Mouse (Mus musculus): ENCODE results near the gene Cdh15. TPM values are rescaled to one million over a fixed set of nuclear protein-coding genes. Genes with fewer than 3 reads are reported as not detected.

Gene Cdh15
- polyA plus RNA-seq, 1 experiment from 2014 or later = 1.5 TPM

DNA sequence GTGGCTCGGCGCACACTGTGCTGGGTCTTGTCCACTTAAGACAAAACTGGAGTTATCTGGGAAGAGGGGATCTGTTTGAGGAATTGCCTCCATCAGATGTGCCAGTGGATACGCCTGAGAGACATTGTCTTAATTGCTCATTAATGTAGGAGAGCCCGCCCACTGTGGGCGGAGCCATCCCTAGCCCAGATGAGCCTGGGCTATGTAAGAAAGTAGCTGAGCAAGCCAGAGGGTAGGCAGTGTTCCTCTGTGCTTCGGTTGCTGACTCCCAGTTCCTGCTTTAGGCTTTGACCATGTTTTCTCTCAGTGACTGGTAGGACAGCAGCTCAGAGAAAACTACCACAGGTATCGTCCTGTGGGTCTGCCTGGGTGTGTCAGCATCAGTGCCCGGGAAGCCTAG lies 13.3 kb upstream of the Cdh15 start:
- Histone ChIP-seq H3K4me2 (replicated peaks) (no peak overlapping the region), H3K9me3 (ENCODE audit: control insufficient read depth, low read length) (no peaks in the 10 kb centered on the region), H3K4me3 (replicated peaks; ENCODE audit: low read length) (no peak overlapping the region), H3K9ac (no peak overlapping the region), H3K36me3 (replicated peaks; ENCODE audit: control insufficient read depth, insufficient read depth) (no peaks in the 10 kb centered on the region), H3K4me1 (replicated peaks; ENCODE audit: control insufficient read depth, insufficient read depth, low read length) (0 out of 2 replicates have a peak, but pooled peaks cover 3% of the 10 kb centered on the region), H3K27me3 (ENCODE audit: control insufficient read depth, insufficient read depth, low read length) (no peaks in the 10 kb centered on the region), H3K27ac (no peak overlapping the region)
- ATAC-seq (ENCODE audit: low FRiP score) = no peak
- no peak for DNase-seq (ENCODE audit: low spot score)
- whole genome bisulfite sequencing = 85% methylated on average over 8 of the region's 8 CpGs

- H3K36me3 ChIP-seq (replicated peaks; ENCODE audit: control insufficient read depth, insufficient read depth) = no peaks in the 10 kb centered on the region
- no peak overlapping the region for H3K4me3 ChIP-seq (replicated peaks; ENCODE audit: low read length)
- no peak for ATAC-seq (ENCODE audit: low FRiP score)
- H3K9me3 ChIP-seq (ENCODE audit: control insufficient read depth, low read length) = no peaks in the 10 kb centered on the region
- no peaks in the 10 kb centered on the region for H3K27me3 ChIP-seq (ENCODE audit: control insufficient read depth, insufficient read depth, low read length)
- H3K4me2 ChIP-seq (replicated peaks) = no peak overlapping the region
- H3K9ac ChIP-seq = no peak overlapping the region
- DNase-seq (ENCODE audit: low spot score) = peak; percentile 83
- H3K4me1 ChIP-seq (replicated peaks; ENCODE audit: control insufficient read depth, insufficient read depth, low read length) = 0 out of 2 replicates have a peak, but pooled peaks cover 3% of the 10 kb centered on the region
- H3K27ac ChIP-seq = no peak overlapping the region
- 29% methylated on average over 8 of the region's 8 CpGs for WGBS
These were observed 12.8 kb upstream of the Cdh15 start for GRCm38 (mm10) chr8:122834971-122835370.

DNA sequence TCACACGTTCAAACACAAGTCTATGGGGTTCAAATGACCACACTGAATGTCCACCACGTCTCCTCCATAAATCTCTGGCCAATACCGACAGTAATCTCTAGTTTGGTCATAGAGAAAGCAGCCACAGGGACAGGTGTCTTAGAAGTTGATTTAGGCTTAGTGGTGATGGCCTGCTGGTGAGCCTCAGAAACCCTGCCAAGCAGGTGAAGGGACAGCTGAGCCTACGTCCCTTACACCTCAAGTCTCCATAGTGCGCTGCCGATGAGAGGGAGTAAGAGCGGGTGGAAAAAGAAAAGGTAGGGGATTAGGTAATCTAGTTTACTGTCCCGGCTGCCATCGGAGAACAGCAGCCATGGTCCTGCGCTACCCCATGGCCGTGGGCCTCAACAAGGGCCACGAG lies 11.6 kb upstream of the Cdh15 start:
- ATAC-seq (ENCODE audit: low FRiP score) (no peak), DNase-seq (ENCODE audit: low spot score) (no peak)
- Histone ChIP-seq H3K9me3 (ENCODE audit: control insufficient read depth, low read length) (no peaks in the 10 kb centered on the region), H3K36me3 (replicated peaks; ENCODE audit: control insufficient read depth, insufficient read depth) (no peaks in the 10 kb centered on the region), H3K27ac (no peak overlapping the region), H3K4me1 (replicated peaks; ENCODE audit: control insufficient read depth, insufficient read depth, low read length) (no peaks in the 10 kb centered on the region), H3K27me3 (ENCODE audit: control insufficient read depth, insufficient read depth, low read length) (no peaks in the 10 kb centered on the region), H3K4me2 (replicated peaks) (no peak overlapping the region), H3K4me3 (replicated peaks; ENCODE audit: low read length) (no peak overlapping the region), H3K9ac (no peak overlapping the region)
- 89% methylated on average over 12 of the region's 12 CpGs for WGBS

DNA sequence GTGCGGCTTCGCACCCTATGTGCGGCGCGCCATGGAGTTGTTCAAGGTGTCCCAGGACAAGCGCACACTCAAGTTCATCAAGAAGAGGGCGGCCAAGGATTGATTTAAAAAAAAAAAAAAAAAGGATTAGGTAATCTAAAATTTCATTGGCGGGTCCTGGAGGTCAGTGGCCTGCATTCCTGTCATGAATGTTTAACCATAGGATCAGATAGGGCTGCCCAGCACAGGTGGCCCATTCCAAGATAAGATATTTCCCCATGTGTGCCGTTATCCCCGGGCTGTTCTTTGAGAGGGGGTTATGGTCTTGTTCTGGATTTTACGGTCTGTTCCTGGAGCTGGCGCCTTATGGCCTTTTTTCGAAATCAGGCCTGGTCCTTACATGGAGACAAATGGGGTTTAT lies 11.1 kb upstream of the Cdh15 start:
- ATAC-seq (ENCODE audit: low FRiP score) = no peak
- no peak overlapping the region for H3K4me3 ChIP-seq (replicated peaks; ENCODE audit: low read length)
- H3K9ac ChIP-seq = no peak overlapping the region
- H3K36me3 ChIP-seq (replicated peaks; ENCODE audit: control insufficient read depth, insufficient read depth) = no peaks in the 10 kb centered on the region
- 94% methylated on average over 13 of the region's 13 CpGs for WGBS
- no peak for DNase-seq (ENCODE audit: low spot score)
- no peaks in the 10 kb centered on the region for H3K9me3 ChIP-seq (ENCODE audit: control insufficient read depth, low read length)
- no peak overlapping the region for H3K4me2 ChIP-seq (replicated peaks)
- H3K27me3 ChIP-seq (ENCODE audit: control insufficient read depth, insufficient read depth, low read length) = no peaks in the 10 kb centered on the region
- no peaks in the 10 kb centered on the region for H3K4me1 ChIP-seq (replicated peaks; ENCODE audit: control insufficient read depth, insufficient read depth, low read length)
- no peak overlapping the region for H3K27ac ChIP-seq

DNA sequence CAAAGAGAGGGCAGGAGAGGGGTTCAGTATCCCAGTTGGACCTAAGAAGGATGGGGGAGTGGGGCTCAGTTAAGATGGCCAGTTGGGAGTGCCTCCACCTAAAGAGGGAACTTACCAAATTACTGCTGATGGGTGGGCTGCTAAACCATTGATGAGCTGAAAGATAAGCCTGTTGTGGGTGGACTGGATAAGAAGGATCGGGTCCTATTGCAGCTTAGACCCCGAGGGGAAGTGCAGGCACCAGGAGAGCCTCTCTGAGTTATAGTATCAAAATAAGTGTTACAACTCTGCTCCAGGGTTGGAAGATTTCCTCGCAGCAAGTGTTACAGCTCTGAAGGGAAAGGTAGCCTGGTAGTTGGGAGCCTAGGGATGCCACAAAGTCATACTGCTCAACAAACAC lies 3.6 kb upstream of the Cdh15 start:
- ATAC-seq (ENCODE audit: low FRiP score) = no peak
- Histone ChIP-seq H3K36me3 (replicated peaks; ENCODE audit: control insufficient read depth, insufficient read depth) (no peaks in the 10 kb centered on the region), H3K4me3 (replicated peaks; ENCODE audit: low read length) (no peak overlapping the region), H3K4me1 (replicated peaks; ENCODE audit: control insufficient read depth, insufficient read depth, low read length) (no peaks in the 10 kb centered on the region), H3K9me3 (ENCODE audit: control insufficient read depth, low read length) (no peaks in the 10 kb centered on the region), H3K27ac (no peak overlapping the region), H3K27me3 (ENCODE audit: control insufficient read depth, insufficient read depth, low read length) (no peaks in the 10 kb centered on the region), H3K4me2 (replicated peaks) (no peak overlapping the region), H3K9ac (no peak overlapping the region)
- DNase-seq (ENCODE audit: low spot score) = no peak
- WGBS = 82% methylated on average over 3 of the region's 3 CpGs

GRCm38 (mm10) chr8:122845662-122846061 lies 2.1 kb upstream of the Cdh15 start:
- H3K9ac ChIP-seq = no peak overlapping the region
- H3K27me3 ChIP-seq (ENCODE audit: control insufficient read depth, insufficient read depth, low read length) = no peaks in the 10 kb centered on the region
- no peak overlapping the region for H3K4me2 ChIP-seq (replicated peaks)
- H3K36me3 ChIP-seq (replicated peaks; ENCODE audit: control insufficient read depth, insufficient read depth) = no peaks in the 10 kb centered on the region
- no peaks in the 10 kb centered on the region for H3K4me1 ChIP-seq (replicated peaks; ENCODE audit: control insufficient read depth, insufficient read depth, low read length)
- H3K27ac ChIP-seq = no peak overlapping the region
- DNase-seq (ENCODE audit: low spot score) (peak; percentile 30), ATAC-seq (ENCODE audit: low FRiP score) (no peak)
- WGBS = 83% methylated on average over 4 of the region's 4 CpGs
- no peaks in the 10 kb centered on the region for H3K9me3 ChIP-seq (ENCODE audit: control insufficient read depth, low read length)
- H3K4me3 ChIP-seq (replicated peaks; ENCODE audit: low read length) = no peak overlapping the region

- peaks cover 5% of the 10 kb centered on the region for H3K4me1 ChIP-seq (replicated peaks; ENCODE audit: control insufficient read depth, insufficient read depth, low read length)
- H3K27ac ChIP-seq = no peak overlapping the region
- H3K27me3 ChIP-seq (ENCODE audit: control insufficient read depth, insufficient read depth, low read length) = no peaks in the 10 kb centered on the region
- no peak overlapping the region for H3K4me3 ChIP-seq (replicated peaks; ENCODE audit: low read length)
- no peaks in the 10 kb centered on the region for H3K9me3 ChIP-seq (ENCODE audit: control insufficient read depth, low read length)
- no peak overlapping the region for H3K4me2 ChIP-seq (replicated peaks)
- DNase-seq (ENCODE audit: low spot score) (no peak), ATAC-seq (ENCODE audit: low FRiP score) (no peak)
- 72% methylated on average over 11 of the region's 11 CpGs for WGBS
- H3K36me3 ChIP-seq (replicated peaks; ENCODE audit: control insufficient read depth, insufficient read depth) = no peaks in the 10 kb centered on the region
- no peak overlapping the region for H3K9ac ChIP-seq
These were observed 1.6 kb downstream of the Cdh15 start for GRCm38 (mm10) chr8:122849152-122849910.

GRCm38 (mm10) chr8:122850641-122851240 lies 3.0 kb downstream of the Cdh15 start:
- no peak overlapping the region for H3K27ac ChIP-seq
- H3K4me1 ChIP-seq (replicated peaks; ENCODE audit: control insufficient read depth, insufficient read depth, low read length) = peaks cover 5% of the 10 kb centered on the region
- no peak for DNase-seq (ENCODE audit: low spot score)
- no peaks in the 10 kb centered on the region for H3K9me3 ChIP-seq (ENCODE audit: control insufficient read depth, low read length)
- ATAC-seq (ENCODE audit: low FRiP score) = no peak
- WGBS = 67% methylated on average over 3 of the region's 3 CpGs
- no peaks in the 10 kb centered on the region for H3K36me3 ChIP-seq (replicated peaks; ENCODE audit: control insufficient read depth, insufficient read depth)
- H3K4me2 ChIP-seq (replicated peaks) = no peak overlapping the region
- H3K27me3 ChIP-seq (ENCODE audit: control insufficient read depth, insufficient read depth, low read length) = no peaks in the 10 kb centered on the region
- H3K9ac ChIP-seq = no peak overlapping the region
- no peak overlapping the region for H3K4me3 ChIP-seq (replicated peaks; ENCODE audit: low read length)

DNA sequence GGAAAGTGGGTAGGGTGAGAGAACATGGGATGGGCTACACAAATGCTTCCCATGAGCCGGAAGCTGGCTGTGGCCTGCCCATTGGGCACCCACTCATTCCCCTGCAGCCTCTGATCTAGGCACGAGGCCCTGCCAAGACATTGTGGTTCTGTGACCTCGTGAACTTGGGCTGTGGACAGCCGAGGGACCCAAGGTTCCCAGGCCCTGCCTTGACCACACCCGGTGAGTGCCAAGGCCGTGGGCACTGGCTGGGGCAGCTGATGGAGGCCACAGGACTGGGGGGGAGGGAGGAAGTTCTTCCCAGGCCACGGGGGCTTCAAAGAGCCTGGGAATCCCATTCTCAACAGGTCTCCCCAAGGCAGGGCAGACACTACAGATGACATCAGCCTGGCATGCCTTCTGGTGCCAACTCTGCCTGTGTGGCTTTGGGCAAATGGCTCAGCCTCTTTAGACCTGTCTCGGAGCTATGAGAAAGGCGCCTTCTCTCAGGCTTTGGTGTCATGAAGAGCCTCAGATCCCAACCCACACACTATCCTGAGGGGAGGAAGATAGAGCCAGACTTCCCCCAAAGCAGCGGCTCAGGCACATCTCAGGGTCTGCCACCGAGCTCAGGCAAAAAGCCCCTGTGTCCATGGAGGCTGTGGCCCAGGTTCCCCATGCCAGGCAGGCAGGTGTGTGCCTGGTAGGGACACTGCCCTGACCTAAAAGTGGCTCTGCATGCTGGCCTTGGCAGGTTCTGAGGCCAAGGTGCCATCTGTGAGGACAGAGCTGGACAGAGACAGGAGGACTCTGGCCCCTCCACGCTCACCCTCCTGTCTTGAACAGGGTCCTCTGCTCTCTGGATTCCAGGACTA lies 4.2 kb downstream of the Cdh15 start:
- Histone ChIP-seq H3K9ac (no peak overlapping the region), H3K4me3 (replicated peaks; ENCODE audit: low read length) (no peak overlapping the region), H3K9me3 (ENCODE audit: control insufficient read depth, low read length) (no peaks in the 10 kb centered on the region), H3K27ac (no peak overlapping the region), H3K27me3 (ENCODE audit: control insufficient read depth, insufficient read depth, low read length) (no peaks in the 10 kb centered on the region), H3K36me3 (replicated peaks; ENCODE audit: control insufficient read depth, insufficient read depth) (no peaks in the 10 kb centered on the region), H3K4me2 (replicated peaks) (no peak overlapping the region), H3K4me1 (replicated peaks; ENCODE audit: control insufficient read depth, insufficient read depth, low read length) (peaks cover 5% of the 10 kb centered on the region)
- DNase-seq (ENCODE audit: low spot score) (no peak), ATAC-seq (ENCODE audit: low FRiP score) (no peak)
- 90% methylated on average over 12 of the region's 12 CpGs for WGBS
